ENCODE assay signal across 21 mouse cellular contexts in genomic region chr2:92100768-92101167, GRCm38 (mm10). TPM values are rescaled to one million over a fixed set of nuclear protein-coding genes. Genes with fewer than 3 reads are reported as not detected.
DNase-seq lines count a peak whose midpoint lies in the region; ATAC-seq and TF ChIP-seq lines count a peak whose summit lies in the region.
"Had no signal": no experiment of that assay in that cellular context is flagged by ENCODE, and none has a peak within 500 bp of the region (broad histone marks: within the 10 kb centered on the region; RNA-seq: fewer than 3 reads in every experiment).

No protein-coding gene starts in this region.

- no peaks in the 10 kb centered on the region for H3K27me3 ChIP-seq in forebrain, postnatal 0 days (ENCODE audit: insufficient read depth, low read length)
- no peaks in the 10 kb centered on the region for H3K27me3 ChIP-seq in forebrain, embryonic 13.5 days
- H3K27me3 ChIP-seq: embryonic facial prominence, embryonic 13.5 days; forebrain, embryonic 12.5 days; hindbrain, embryonic 15.5 days had no signal

- no peak overlapping the region for H3K27ac ChIP-seq in forebrain, postnatal 0 days (ENCODE audit: low read depth, low read length)
- H3K27ac ChIP-seq in forebrain, embryonic 13.5 days, result no peak overlapping the region
- H3K27ac ChIP-seq: embryonic facial prominence, embryonic 13.5 days; forebrain, embryonic 12.5 days; gastrocnemius, adult 2 months; hindbrain, embryonic 15.5 days had no signal

- no peaks in the 10 kb centered on the region for H3K4me1 ChIP-seq in forebrain, postnatal 0 days (ENCODE audit: insufficient read depth)
- no peaks in the 10 kb centered on the region for H3K4me1 ChIP-seq in forebrain, embryonic 13.5 days
- H3K4me1 ChIP-seq: embryonic facial prominence, embryonic 13.5 days; forebrain, embryonic 12.5 days; hindbrain, embryonic 15.5 days had no signal

- H3K36me3 ChIP-seq in forebrain, postnatal 0 days (ENCODE audit: insufficient read depth), result no peaks in the 10 kb centered on the region
- no peaks in the 10 kb centered on the region for H3K36me3 ChIP-seq in forebrain, embryonic 13.5 days (ENCODE audit: poor library complexity, severe bottlenecking)
- H3K36me3 ChIP-seq: embryonic facial prominence, embryonic 13.5 days; forebrain, embryonic 12.5 days; G1E; hindbrain, embryonic 15.5 days had no signal

- H3K4me3 ChIP-seq in forebrain, postnatal 0 days (ENCODE audit: low read depth, low read length), result no peak overlapping the region
- no peak overlapping the region for H3K4me3 ChIP-seq in forebrain, embryonic 13.5 days
- H3K4me3 ChIP-seq: embryonic facial prominence, embryonic 13.5 days; forebrain, embryonic 12.5 days; gastrocnemius, adult 2 months; hindbrain, embryonic 15.5 days had no signal

- TF ChIP-seq CTCF in forebrain, postnatal 0 days (IDR thresholded peaks at IDR 0.05; ENCODE audit: low read depth), result no peak

- DNase-seq in forebrain, postnatal 0 days, result no peak
- DNase-seq in heart, adult 9 months (ENCODE audit: low spot score in 2 of 2), result peak; percentile 15 to 22
- DNase-seq in heart, postnatal 25 days (ENCODE audit: low spot score), result no peak
- peak; percentile 17 for DNase-seq in lung, postnatal 10 days
- DNase-seq in lung, postnatal 36 days, result no peak
- DNase-seq in heart, postnatal 4 days, result peak; percentile 48
- DNase-seq in urinary bladder, postnatal 10 days (ENCODE audit: low spot score), result no peak
- DNase-seq: adrenal gland, adult 8-10 months; adrenal gland, postnatal 36 days; B cell, adult 2 months; cerebellum, adult 2 months; cerebellum, postnatal 14 days; gastrocnemius, adult 2 months; gastrocnemius, postnatal 25 days had no signal

- H3K4me2 ChIP-seq in forebrain, postnatal 0 days (ENCODE audit: low read depth), result no peak overlapping the region
- no peak overlapping the region for H3K4me2 ChIP-seq in forebrain, embryonic 13.5 days
- H3K4me2 ChIP-seq: embryonic facial prominence, embryonic 13.5 days; forebrain, embryonic 12.5 days; hindbrain, embryonic 15.5 days had no signal

- H3K9me3 ChIP-seq in forebrain, postnatal 0 days (ENCODE audit: low read length), result no peaks in the 10 kb centered on the region
- peaks cover 5% of the 10 kb centered on the region; the same call in 1 of the 2 replicates for H3K9me3 ChIP-seq in forebrain, embryonic 13.5 days (replicated peaks)
- H3K9me3 ChIP-seq: hindbrain, embryonic 15.5 days had no signal

- WGBS in forebrain, postnatal 0 days, result 83% methylated on average over 6 of the region's 6 CpGs
- WGBS in forebrain, embryonic 13.5 days, result 79% methylated on average over 6 of the region's 6 CpGs

- H3K9ac ChIP-seq in forebrain, postnatal 0 days, result no peak overlapping the region
- no peak overlapping the region for H3K9ac ChIP-seq in forebrain, embryonic 13.5 days
- H3K9ac ChIP-seq: embryonic facial prominence, embryonic 13.5 days; forebrain, embryonic 12.5 days; hindbrain, embryonic 15.5 days had no signal

- peak; percentile 27; the same call in 1 of the 2 replicates for ATAC-seq in forebrain, postnatal 0 days
- no peak for ATAC-seq in forebrain, embryonic 13.5 days
- ATAC-seq: CD4-positive, CD25-positive, alpha-beta regulatory T cell, adult 4 months; intestine, embryonic 16.5 days had no signal

- intact Hi-C loops in heart, postnatal 25 days (cut with DNase I), result no loop called here

RNA-seq across cellular contexts. Expression of gene Phf21a, which starts 7.9 kb away (rescaled TPM):
- 107 and 146 TPM in 2 replicates for total RNA-seq in forebrain, postnatal 0 days (2014; rRNA removed)
- polyA plus RNA-seq in forebrain, postnatal 0 days (2015; fragmentation: Nextera tagmentation; extraction: Ambion mirVana), result 24.6 and 34.4 TPM in 2 replicates
- polyA plus RNA-seq in forebrain, embryonic 13.5 days (2015; fragmentation: Nextera tagmentation; extraction: Ambion mirVana), result 43.7 and 44.2 TPM in 2 replicates
- 10 to 100 TPM; 26.2 to 37.6 TPM for total RNA-seq in heart, postnatal 25 days (2021)
- total RNA-seq in heart, postnatal 4 days (2021), result 10 to 100 TPM; 38.1 to 41.5 TPM

Comparison
In these comparisons a context has a peak if more than half of its experiments do, and no peak if none do; other contexts are left out.
1. DNase-seq: peak in heart, adult 9 months (2 of 2), lung, postnatal 10 days (single experiment) and heart, postnatal 4 days (single experiment); none in forebrain, postnatal 0 days (single experiment), heart, postnatal 25 days (single experiment), lung, postnatal 36 days (single experiment) and urinary bladder, postnatal 10 days (single experiment).